Mouse (Mus musculus): Measurements from ENCODE around the gene Hist1h2bc.

- TF ChIP-seq CTCF (conservative IDR thresholded peaks at IDR 0.05; ENCODE audit: low read length): no peak
- no peak for TF ChIP-seq POU5F1 (IDR thresholded peaks at IDR 0.05; ENCODE audit: borderline replicate concordance, low read length)
- no peak for TF ChIP-seq NANOG (IDR thresholded peaks at IDR 0.05; ENCODE audit: borderline replicate concordance, low read length)
These were observed 54.0 kb downstream of the Hist1h2bc start for GRCm38 (mm10) chr13:23738041-23738440.
